Mouse (Mus musculus): ENCODE measurements around the gene 4930563M21Rik. TPM values are rescaled to one million over a fixed set of nuclear protein-coding genes. Genes with fewer than 3 reads are reported as not detected.

The 4930563M21Rik gene
- polyA plus RNA-seq (2014; fragmentation: Illumina TruSeq; extraction: RNeasy Lipid Tissue Mini Kit (QIAGEN cat#74804)) = not detected

GRCm38 (mm10) chr9:56010450-56010849, at the start of gene 4930563M21Rik:
Gene 4930563M21Rik (minus strand): TSS chr9:56010550.

GRCm38 (mm10) chr9:56041372-56042180, 31.2 kb upstream of the 4930563M21Rik start, which contains the start of gene Rcn2:
Gene Rcn2 (plus strand): TSS chr9:56041845.

GRCm38 (mm10) chr9:55937664-55938617, 72.4 kb downstream of the 4930563M21Rik start, which contains the start of gene Scaper:
Gene Scaper (minus strand): TSS chr9:55938119.

Other genes starting within 250 kb of the 4930563M21Rik start
- gene Scaper, start 72.4 kb downstream of the 4930563M21Rik start, polyA plus RNA-seq (2014; fragmentation: Illumina TruSeq; extraction: RNeasy Lipid Tissue Mini Kit (QIAGEN cat#74804)) = 34.4 TPM
- 203 TPM for gene Rcn2, start 31.3 kb upstream of the 4930563M21Rik start, polyA plus RNA-seq (2014; fragmentation: Illumina TruSeq; extraction: RNeasy Lipid Tissue Mini Kit (QIAGEN cat#74804))
- gene Pstpip1, start 79.4 kb upstream of the 4930563M21Rik start, polyA plus RNA-seq (2014; fragmentation: Illumina TruSeq; extraction: RNeasy Lipid Tissue Mini Kit (QIAGEN cat#74804)) = not detected
- gene Tspan3, start 154.9 kb upstream of the 4930563M21Rik start, polyA plus RNA-seq (2014; fragmentation: Illumina TruSeq; extraction: RNeasy Lipid Tissue Mini Kit (QIAGEN cat#74804)) = 158 TPM

Data from ovary, adult 10 weeks (tissue).